ENCODE assay signal across 8 mouse cellular contexts in the genomic region with DNA sequence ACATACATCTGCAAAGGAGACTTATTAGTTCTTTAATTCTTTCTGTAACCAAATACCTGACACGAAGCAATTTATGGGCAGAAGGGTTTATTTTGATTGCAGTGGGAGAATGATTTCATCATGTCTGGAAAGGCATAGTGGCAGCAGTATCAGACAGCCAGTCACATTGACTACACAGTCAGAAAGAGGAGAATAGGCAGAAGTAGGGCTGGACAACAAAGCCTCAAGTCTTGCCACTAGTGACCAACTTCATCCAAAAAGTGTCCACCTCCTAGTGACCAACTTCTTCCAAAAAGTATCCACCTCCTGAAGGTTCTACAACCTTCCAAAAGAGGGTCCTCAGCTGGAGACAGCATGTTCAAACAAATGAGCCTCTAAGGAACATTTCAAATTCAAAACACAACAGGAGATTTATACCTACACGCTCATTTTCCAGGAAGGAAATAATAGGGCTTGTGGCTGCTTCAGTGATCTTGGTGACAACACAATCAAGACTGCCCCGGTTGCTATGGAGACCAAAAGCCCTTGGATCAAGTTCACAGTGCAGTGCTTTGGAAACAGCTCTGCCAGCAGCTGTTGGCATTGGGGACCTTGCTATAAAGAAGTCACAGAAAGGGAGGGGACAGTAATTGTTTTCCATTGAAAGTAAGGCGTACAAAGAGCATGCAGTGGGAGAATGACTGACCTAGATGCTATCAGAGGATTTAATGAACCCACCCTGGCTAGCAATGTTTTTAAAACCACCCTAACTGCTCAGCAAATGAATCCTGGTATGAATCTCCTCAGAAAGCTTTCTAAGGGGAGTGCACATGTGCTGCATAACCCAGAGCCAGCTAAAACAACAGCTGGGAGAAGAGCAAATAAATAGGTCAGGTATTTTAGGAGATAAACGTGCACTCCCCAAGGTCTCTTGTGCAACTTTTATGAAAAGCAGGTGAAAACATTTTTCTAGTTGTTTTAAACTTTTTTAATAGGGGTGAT.
DNase-seq lines count a peak whose midpoint lies in the region; ATAC-seq and TF ChIP-seq lines count a peak whose summit lies in the region.

No protein-coding gene starts in this region.

- no peaks in the 10 kb centered on the region for H3K4me1 ChIP-seq in forebrain, postnatal 0 days (ENCODE audit: insufficient read depth)
- 0 out of 2 replicates have a peak, but pooled peaks cover 3% of the 10 kb centered on the region for H3K4me1 ChIP-seq in kidney, embryonic 15.5 days
- peaks cover 14% of the 10 kb centered on the region for H3K4me1 ChIP-seq in midbrain, embryonic 10.5 days

- no peak for TF ChIP-seq CTCF in forebrain, postnatal 0 days (IDR thresholded peaks at IDR 0.05; ENCODE audit: low read depth)

- peak; percentile 3 for DNase-seq in ES-CJ7 (ENCODE audit: low read depth, low spot score)
- DNase-seq in adrenal gland, adult 2 months = peak; percentile 65
- peak; percentile 64 for DNase-seq in forebrain, postnatal 0 days
- peak; percentile 63 for DNase-seq in midbrain, embryonic 10.5 days (ENCODE audit: low spot score)
- DNase-seq in right cerebral cortex, postnatal 14 days = peak; percentile 5
- DNase-seq in heart, adult 11 months = no peak
- no peak for DNase-seq in spleen, postnatal 14 days (ENCODE audit: low spot score in 2 of 2)

- 0 out of 2 replicates have a peak overlapping the region, but pooled peaks have one; percentile 45 for H3K27ac ChIP-seq in forebrain, postnatal 0 days (ENCODE audit: low read depth, low read length)
- no peak overlapping the region for H3K27ac ChIP-seq in kidney, embryonic 15.5 days
- no peak overlapping the region for H3K27ac ChIP-seq in midbrain, embryonic 10.5 days (replicated peaks)

- no peaks in the 10 kb centered on the region for H3K27me3 ChIP-seq in forebrain, postnatal 0 days (ENCODE audit: insufficient read depth, low read length)
- no peaks in the 10 kb centered on the region for H3K27me3 ChIP-seq in kidney, embryonic 15.5 days
- H3K27me3 ChIP-seq in midbrain, embryonic 10.5 days (ENCODE audit: low read depth, poor library complexity, severe bottlenecking) = peaks cover 7% of the 10 kb centered on the region; the same call in 1 of the 2 replicates

- H3K9ac ChIP-seq in forebrain, postnatal 0 days = no peak overlapping the region
- no peak overlapping the region for H3K9ac ChIP-seq in kidney, embryonic 15.5 days

- 35% methylated on average over 5 of the region's 5 CpGs for WGBS in forebrain, postnatal 0 days
- WGBS in kidney, embryonic 15.5 days = 26% methylated on average over 5 of the region's 5 CpGs
- 46% methylated on average over 5 of the region's 5 CpGs for WGBS in midbrain, embryonic 10.5 days

- H3K4me2 ChIP-seq in forebrain, postnatal 0 days (ENCODE audit: low read depth) = no peak overlapping the region
- H3K4me2 ChIP-seq in kidney, embryonic 15.5 days = no peak overlapping the region

- peak; percentile 93 for ATAC-seq in forebrain, postnatal 0 days
- ATAC-seq in kidney, embryonic 15.5 days (replicated peaks; ENCODE audit: low FRiP score) = peak; percentile 94

- H3K36me3 ChIP-seq in forebrain, postnatal 0 days (ENCODE audit: insufficient read depth) = no peaks in the 10 kb centered on the region
- no peaks in the 10 kb centered on the region for H3K36me3 ChIP-seq in kidney, embryonic 15.5 days
- no peaks in the 10 kb centered on the region for H3K36me3 ChIP-seq in midbrain, embryonic 10.5 days

- no peaks in the 10 kb centered on the region for H3K9me3 ChIP-seq in forebrain, postnatal 0 days (ENCODE audit: low read length)
- H3K9me3 ChIP-seq in kidney, embryonic 15.5 days (replicated peaks) = no peaks in the 10 kb centered on the region
- no peaks in the 10 kb centered on the region for H3K9me3 ChIP-seq in midbrain, embryonic 10.5 days (replicated peaks)

- no peak overlapping the region for H3K4me3 ChIP-seq in forebrain, postnatal 0 days (ENCODE audit: low read depth, low read length)
- H3K4me3 ChIP-seq in kidney, embryonic 15.5 days (replicated peaks) = no peak overlapping the region
- H3K4me3 ChIP-seq in midbrain, embryonic 10.5 days = no peak overlapping the region

Comparison
In these comparisons a context has a peak if more than half of its experiments do, and no peak if none do; other contexts are left out.
1. DNase-seq: peak in ES-CJ7 (single experiment), adrenal gland, adult 2 months (single experiment), forebrain, postnatal 0 days (single experiment), midbrain, embryonic 10.5 days (single experiment) and right cerebral cortex, postnatal 14 days (single experiment); none in heart, adult 11 months (single experiment) and spleen, postnatal 14 days (0 of 2).